Mouse (Mus musculus) hematopoietic stem cell, adult 5-6 weeks (primary cell): ENCODE measurements at regions not wholly inside any gene's neighbourhood (a gene's known extent, or its start where the extent isn't known, plus 50 kb on each side); places are given as distances from the start of the nearest gene placed in this dataset.
"Not testable (repeated sequence)": the region's sequence is repeated elsewhere in the genome, so short reads cannot be mapped to it uniquely, and the experiment has no call there.

ENCODE experiments used
- ATAC-seq, 2 experiments: fragments of 125-278 bp in 1 of 2; replicated peaks in 1 of 2; 2 replicates each; pipeline ENCODE4 v1.8.0; 2016 to 2017; ENCODE audit warnings: inconsistent platforms in 2 of 2, mild to moderate bottlenecking in 2 of 2, moderate number of reproducible peaks in 2 of 2, low read depth in 1 of 2, moderate TSS enrichment in 1 of 2; ENCODE audit not compliant: low FRiP score in 2 of 2, poor library complexity in 2 of 2, severe bottlenecking in 2 of 2, insufficient read depth in 1 of 2, low TSS enrichment in 1 of 2

- no peak for ATAC-seq
Measured at GRCm38 (mm10) chr19:35205557-35206239, 283.5 kb downstream of the Kif20b start.

GRCm38 (mm10) chr19:35244188-35244587 is 322.0 kb downstream of the Kif20b start:
- no peak for ATAC-seq

DNA sequence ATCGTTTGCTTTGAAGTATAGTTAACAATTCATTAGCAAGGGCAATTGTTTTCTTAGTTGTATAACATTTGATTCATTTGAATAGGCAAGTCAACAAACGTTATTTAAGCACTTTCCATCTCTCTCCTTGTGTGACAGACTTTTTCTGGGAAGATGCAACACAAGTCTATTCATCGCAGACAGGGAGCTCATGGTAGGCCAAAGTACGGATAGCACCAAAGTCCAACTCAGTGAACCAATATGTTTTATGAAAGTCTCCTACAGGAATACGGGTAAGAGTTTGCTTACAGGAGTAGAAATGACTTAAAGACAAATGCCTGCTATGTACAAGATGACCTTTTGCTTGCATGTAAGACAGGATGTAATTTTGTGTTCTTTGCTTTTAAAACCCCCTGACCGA is 325.4 kb downstream of the Kif20b start:
- ATAC-seq, result no peak

GRCm38 (mm10) chr19:35258634-35259033 is 336.5 kb downstream of the Kif20b start:
- ATAC-seq, result not testable (repeated sequence)

GRCm38 (mm10) chr19:35263101-35263500 is 340.9 kb downstream of the Kif20b start:
- no peak for ATAC-seq

DNA sequence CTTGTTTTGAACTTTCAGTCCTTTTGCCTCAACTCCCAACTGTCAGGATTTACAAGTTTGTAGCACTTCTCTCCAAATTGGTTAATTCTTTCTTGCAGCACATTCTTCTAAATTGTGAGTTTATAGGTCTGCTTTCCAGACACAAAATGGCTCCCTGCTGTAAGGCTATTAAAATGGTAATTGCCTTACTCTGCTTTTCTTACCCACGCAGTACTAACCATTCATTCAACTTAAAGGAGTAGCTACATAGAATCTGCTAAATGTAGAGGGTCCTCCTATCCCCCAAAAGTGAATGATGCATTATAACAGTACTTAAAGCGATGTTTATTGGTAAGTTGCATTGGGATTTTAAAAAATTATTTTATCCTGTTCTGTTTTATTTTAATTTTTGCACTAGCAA is 356.2 kb downstream of the Kif20b start:
- no peak for ATAC-seq

DNA sequence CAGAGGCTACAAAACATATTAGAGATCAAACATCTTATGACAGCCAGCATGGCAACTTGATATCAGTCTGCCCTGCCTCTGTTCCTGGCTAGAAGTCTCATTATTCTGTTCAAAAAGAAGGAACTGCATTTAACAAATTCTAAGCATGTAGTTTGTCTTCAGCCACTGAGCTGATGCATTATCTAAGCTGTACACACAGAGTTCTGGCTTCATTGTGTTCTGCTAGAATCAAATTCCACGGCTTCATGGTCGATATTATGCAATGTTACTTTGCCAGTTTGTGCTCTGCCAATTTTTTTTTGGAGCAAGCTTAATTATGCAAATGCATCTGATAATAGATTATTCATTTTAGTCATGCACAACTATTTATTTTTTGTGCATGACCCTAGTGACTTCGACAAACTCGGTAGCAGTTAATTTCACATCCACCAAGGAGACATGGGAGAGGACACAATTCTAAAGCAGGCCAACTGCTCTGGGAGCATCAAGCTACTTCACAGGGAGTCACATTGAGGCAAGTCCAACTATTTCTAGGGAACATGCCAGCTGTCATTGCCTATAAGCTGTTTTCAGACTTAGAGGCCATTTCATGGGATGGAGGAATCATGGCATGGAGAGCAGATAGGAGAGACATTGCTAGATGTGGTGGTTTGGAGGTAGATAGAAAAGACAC is 360.8 kb downstream of the Kif20b start:
- no peak for ATAC-seq

DNA sequence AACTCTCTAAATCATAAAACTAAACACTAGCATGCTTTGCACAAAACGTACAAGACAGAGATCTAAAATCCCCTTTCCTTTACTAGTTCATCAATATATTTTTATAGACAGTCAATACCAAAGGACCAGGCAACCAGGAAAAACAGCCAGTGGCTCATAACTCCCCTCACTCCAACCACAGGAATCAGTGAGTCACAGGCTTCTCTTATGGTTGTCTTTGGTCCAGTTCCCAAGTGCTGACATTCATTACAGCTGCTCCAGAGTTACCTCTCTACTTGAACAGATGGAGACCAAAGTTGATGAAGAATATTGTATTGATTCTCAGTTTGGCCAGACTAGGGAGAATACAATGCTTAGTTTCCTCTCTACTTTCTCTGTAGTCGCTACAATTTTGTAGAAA is 376.7 kb downstream of the Kif20b start:
- no peak for ATAC-seq

- no peak for ATAC-seq
Measured at GRCm38 (mm10) chr19:35302723-35303270, 380.6 kb downstream of the Kif20b start.
